Mouse (Mus musculus) layer of hippocampus, postnatal 10 days (tissue): ENCODE measurements around the gene Prss53. TPM values are rescaled to one million over a fixed set of nuclear protein-coding genes. Genes with fewer than 3 reads are reported as not detected.
"Not testable (repeated sequence)": the region's sequence is repeated elsewhere in the genome, so short reads cannot be mapped to it uniquely, and the experiment has no call there.

Experiments
- DNase-seq, 2 experiments: peaks; one replicate each; pipeline ENCODE4 v3.0.0; 2021; ENCODE audit warnings: low spot score in 2 of 2
- total RNA-seq, 2 experiments: library from RNA; stranded (reverse); gene quantifications; 2 replicates each; pipeline ENCODE4 v1.2.3; 2021

Prss53 gene
- total RNA-seq, 2 experiments from 2014 or later = 0.96 to 1.1 TPM

DNA sequence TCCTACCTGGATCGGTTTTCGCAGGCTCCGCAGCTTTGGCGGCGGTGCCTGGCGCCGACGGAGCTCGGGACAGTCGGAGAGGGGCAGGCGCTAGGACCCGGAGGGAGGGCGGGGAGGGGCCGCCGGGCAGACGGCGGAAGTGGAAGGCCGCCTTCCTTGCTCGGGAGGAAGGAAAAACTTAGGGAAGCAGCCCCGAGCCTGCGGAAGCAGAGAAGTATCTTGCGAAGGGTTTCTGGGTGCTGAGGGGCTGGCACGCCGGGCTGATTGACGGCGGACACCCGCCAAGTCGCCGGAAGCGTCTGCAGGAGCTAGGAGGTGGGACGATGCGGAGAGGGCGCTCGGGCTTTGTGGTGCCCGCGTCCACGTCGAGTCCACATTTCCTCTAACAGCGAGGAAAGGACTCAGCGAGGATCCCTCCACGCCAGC, 14.7 kb downstream of the Prss53 start, which contains the start of gene Zfp646:
TSS of gene Zfp646 (plus strand) at position 181 of the 426 bp plus-strand sequence.
- peak in 1 of 2 experiments; percentile 79 for DNase-seq

DNA sequence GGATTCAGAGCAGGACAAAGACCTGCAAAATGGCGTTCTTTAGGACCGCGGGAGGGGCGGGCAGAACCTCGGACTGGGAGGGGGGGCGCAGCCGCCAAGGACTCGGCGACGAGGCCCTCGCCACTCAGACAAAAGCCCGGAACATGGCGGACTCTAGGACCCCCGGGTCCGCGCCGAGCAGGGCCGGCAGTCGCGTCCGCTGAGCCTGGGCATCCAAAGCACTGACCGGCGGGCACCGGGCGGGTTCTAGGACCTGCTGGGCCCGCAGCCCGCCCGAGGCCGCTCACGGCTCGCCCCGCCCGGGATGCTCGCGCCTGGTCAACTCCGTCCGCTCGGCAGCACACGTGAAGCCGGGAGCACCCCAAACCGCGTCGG, 15.2 kb downstream of the Prss53 start:
- DNase-seq = peak; percentile 92 to 95

DNA sequence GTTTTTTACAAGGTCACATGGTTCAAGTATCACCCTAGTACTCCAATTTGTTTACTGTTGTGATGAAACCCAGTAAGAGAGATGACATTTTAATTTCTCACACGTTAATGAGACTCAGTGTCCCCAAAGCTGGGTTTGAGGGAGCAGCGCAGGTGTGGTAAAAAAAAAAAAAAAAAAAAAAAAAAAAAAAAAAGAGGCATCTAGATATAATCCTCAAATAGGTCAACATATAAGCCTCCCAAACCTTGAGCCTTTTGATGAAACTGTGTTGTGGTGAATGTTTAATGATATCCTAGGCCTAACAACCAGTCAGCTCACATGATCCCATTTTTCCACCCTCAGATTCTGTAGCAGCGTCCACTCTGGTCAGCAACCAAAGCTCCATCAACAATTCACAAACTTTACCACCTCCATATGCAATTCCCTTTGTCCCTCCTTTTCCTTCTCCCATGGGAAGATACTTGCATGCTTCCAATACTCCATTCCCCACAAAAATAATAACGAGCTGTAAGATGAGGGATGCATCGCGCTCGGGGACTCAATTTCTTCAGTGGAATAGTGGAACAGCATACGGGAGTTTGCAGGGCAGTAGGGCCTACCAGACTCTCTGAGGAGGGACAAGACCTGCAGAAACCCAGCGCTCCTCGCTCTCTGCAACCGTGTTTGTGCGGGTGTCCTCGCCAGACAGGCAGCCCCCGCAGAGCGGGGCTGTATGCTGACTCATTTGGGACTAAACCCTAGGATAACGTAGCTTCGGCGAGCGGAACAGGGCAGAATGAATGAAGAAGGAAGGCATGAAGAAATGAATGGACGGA, 15.8 kb downstream of the Prss53 start:
- DNase-seq = no peak

DNA sequence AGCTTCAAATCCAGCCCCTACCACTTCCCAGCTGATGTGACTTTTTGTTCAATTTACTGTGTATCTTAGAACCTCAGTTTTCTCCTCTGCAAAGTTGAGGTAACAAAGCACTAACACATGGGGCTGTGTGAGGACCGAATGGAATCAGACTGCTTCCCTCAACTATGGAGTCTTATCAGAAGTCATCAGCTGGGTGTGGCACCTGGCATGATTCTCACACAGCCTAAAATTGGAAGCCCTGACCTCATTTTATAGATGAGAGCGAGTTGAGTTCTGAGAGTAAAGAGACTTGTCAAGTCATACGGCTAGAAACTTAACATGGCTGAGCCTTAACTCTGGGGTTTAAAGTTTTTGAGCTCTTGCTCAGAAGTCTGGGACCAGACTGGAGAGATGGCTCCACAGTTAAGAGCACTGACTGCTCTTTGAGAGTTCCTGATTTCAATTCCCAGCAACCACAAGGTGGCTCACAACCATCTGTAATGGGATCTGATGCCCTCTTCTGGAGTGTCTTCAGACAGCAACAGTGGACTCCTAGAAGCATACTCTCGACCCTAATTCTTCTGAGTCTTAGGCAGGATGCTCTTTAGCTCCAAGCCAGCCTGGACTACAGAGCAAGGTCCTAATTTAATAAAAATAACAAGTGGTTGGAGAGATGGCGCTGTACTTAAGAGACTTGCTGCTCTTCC, 20.5 kb downstream of the Prss53 start:
- DNase-seq = no peak

DNA sequence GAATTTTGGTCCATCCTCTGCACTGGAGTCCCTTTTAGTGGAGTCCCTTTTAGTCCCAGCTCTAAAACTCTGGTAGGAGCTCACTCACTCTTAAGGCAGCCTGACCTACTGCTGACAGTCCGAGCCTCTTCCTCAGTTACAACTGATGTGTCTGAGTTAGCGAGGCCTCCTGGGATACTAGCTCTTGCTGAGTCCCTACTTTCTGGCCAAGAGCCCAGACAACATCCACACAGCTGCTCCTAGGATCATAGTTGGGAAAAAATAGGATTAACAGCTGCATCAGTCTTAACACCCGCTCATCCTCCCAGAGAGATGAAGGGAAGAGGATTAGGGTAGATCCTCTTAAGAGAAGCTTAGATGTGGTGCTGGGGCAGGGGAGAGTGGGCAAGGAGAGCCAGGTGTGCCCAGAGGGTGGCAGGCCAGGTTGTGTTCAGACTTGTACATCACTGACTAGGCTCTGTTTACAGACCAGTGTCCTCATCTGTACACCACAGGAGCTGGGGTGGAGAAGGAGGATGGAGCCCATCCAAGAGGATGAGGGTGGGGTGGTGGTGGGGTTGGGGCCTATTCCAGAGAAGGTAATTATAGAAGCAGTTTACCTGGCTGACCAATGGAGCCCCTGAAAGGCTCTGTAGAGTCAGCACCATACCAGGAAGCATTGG, 21.5 kb downstream of the Prss53 start:
- no peak for DNase-seq

DNA sequence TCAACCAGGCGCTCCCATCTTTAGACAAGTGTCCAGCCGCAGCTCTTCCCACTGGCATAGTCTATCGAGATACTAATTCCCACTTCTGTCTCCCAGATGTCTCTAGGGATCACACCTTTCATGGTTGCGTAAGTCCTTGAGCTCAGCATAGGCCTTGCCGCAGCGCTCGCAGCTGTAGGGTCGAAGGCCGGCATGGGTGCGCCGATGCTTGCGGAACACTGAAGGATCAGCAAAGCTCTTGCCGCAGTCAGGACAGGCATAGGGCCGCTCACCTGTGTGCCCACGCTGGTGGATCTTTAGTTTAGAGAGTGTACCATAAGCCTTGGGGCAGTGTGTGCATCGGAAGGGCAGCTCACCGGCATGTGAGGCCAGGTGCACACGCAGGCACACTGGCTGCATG, 23.1 kb downstream of the Prss53 start:
- no peak for DNase-seq

GRCm38 (mm10) chr7:127866434-127866833, 24.3 kb downstream of the Prss53 start:
- no peak for DNase-seq

DNA sequence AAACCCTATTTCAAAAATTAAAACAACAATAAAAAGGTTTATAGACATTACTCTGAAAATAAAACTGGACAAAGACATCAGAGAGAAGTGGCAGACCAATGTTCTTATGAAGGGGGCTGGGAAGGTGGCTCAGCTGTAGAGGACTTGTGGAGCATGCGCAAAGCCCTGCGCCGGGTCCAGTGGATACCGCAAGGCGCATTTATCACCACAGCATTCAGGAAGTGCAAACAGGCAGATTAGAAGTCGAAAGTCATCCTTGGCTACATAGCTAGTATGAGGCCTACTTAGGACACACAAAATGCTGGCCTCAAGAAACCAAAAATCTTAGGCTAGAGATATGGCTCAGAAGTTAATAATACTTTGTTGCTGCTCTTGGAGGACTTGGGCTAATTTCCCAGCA, 32.5 kb downstream of the Prss53 start:
- no peak for DNase-seq

DNA sequence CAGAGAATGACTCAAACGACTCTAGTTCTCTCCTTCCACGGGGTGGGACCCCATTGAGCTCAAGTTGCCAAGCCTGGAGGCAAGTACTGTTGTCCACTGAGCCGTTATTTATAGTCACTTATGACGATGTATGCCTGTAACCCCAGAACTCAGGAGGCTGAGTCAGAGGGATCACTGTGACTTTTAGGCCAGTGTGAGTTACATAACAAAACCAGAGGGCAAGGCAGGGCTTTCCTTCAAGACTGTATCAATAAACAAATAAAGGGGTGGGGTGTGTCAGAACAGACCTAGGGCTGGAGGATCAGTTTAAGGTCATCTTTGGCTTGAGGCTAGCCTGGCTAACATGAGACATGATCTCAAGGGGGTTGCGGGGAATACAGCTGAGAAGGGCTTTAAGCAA, 39.9 kb downstream of the Prss53 start:
- no peak for DNase-seq

DNA sequence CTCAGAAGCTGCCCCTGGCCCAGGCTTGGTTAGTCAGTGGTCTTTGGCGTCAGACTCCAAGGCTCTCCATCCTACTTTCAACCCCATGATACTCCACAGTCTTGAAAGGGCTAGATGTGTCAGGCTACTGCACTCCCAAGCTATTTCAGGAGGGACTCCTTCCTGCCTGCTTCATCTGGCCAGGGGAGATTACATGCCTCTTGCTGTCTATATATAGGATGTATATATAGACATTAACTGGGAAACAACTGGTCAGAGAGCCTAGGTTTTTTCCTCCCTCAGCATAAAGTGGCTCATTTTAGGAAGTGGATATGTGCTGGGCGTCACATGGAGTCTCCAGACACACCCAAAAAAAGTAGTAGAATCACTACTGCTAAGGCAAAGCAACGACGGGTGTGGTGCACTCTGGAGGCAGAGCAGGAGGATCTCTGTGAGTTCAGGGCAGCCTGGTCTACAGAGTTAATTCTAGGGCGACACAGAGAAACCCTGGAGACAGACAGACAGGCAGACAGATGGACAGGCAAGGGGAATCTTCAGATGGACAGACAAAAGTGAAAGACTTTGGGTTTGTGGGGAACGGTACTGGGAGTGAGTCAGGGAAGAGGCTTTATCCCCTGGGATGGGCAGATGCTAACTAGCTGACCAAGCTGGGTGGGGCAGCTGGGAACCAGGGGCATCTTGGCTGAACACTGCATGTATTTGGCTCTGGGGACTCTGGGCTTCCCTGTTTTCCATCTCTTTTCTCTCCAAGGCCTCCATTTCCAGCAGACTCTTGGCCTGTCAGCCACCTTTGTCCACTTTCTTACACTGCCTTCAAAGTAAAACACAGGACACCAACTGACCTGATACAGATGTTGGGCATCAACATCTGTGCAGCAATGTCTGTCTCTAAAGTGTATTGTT, 40.5 kb downstream of the Prss53 start:
- no peak for DNase-seq

- peak; percentile 72 to 77 for DNase-seq
These were observed 48.6 kb downstream of the Prss53 start for GRCm38 (mm10) chr7:127842001-127842718.

DNA sequence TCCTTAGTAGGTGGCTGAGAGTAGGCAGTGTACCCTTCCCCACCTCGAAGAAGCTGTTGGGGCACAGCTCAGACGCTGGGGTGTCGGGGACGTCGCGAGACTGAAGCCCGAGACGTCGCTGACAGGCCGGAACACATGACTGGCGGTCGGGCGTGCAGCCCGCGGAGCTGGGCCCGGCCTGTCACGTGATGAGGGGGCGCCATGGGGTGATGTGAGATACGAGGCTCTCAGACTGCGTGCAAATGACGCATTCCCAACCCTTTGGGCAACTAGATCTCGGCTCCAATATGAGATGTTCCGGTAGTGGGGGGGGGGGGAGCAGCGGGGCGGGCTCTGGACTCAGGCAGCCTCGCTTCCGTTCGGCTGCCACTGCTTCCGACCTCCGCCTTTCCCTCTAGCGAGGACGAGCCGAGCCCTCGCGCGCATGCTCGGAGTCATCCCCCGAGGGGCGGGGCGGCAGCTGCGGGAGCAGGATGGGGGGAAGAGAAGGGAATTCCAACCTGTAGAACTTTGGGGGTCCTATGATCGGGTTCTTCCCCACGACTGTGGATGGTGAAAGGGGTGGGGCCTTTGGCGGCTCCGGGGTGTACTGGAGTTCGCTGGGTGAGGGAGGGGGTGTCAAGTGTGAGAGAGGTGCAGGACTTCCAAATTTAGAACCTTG, 49.3 kb downstream of the Prss53 start:
- DNase-seq = peak; percentile 93 to 97

DNA sequence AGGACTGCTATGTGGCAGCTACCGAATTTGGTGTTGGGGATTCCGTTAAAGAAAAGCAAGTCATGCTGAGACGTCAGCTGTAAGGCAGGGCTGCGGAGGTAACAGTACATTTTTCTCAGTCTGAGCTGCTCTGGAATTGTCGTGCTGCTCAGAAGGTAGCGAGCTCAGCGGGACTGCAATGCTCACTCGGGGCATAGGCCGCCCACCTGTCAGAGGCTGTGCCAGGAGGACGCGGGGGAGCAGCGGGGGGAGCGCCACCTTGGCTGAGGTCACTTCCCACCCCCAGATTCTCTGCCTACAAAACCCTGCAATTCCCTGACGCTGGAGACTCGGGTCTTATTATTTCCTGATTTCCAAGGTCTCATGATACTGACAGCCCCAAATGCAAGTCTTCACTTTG, 49.9 kb downstream of the Prss53 start:
- DNase-seq = peak in 1 of 2 experiments; percentile 63

GRCm38 (mm10) chr7:127840031-127840430, 50.7 kb downstream of the Prss53 start:
- not testable (repeated sequence) for DNase-seq

GRCm38 (mm10) chr7:127837878-127838277, 52.9 kb downstream of the Prss53 start:
- not testable (repeated sequence) for DNase-seq

DNA sequence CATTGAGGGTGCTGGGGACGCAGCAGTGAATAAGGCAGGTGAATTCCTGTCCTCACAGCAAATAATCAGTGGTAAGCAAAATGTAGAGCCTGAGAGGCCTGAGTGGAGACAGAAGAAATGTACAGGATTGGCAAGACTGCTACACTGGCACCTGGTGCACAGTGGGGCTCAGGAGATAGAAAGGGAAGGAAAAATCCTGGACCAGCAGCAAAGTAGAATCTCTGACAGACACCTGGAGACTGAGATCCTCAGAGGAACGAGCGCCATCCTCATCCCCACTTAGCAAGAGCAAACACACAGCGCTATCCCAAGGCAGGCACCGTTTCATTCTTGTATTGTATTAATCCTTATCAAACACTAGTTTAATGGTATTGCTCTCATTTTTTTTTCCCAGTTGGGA, 53.3 kb downstream of the Prss53 start:
- DNase-seq = no peak
